Mouse (Mus musculus): ENCODE measurements around the gene Tacr1.
"Not testable (repeated sequence)": the region's sequence is repeated elsewhere in the genome, so short reads cannot be mapped to it uniquely, and the experiment has no call there.

Tacr1 gene

GRCm38 (mm10) chr6:82401595-82402451, at the start of gene Tacr1:
Tacr1 (plus strand) TSS chr6:82402334.
- DNase-seq = peak; percentile 25

- DNase-seq = no peak
Observed at GRCm38 (mm10) chr6:82376144-82376543, 26.0 kb upstream of the Tacr1 start.

GRCm38 (mm10) chr6:82383556-82383955, 18.6 kb upstream of the Tacr1 start:
- DNase-seq = no peak

GRCm38 (mm10) chr6:82402501-82403495, 664 bp downstream of the Tacr1 start:
- DNase-seq = peak; percentile 39

GRCm38 (mm10) chr6:82418367-82418766, 16.2 kb downstream of the Tacr1 start:
- DNase-seq = peak; percentile 7

- no peak for DNase-seq
Observed at GRCm38 (mm10) chr6:82420222-82420621, 18.1 kb downstream of the Tacr1 start.

- no peak for DNase-seq
Observed at GRCm38 (mm10) chr6:82428890-82429289, 26.8 kb downstream of the Tacr1 start.

- DNase-seq = no peak
Observed at GRCm38 (mm10) chr6:82429766-82430165, 27.6 kb downstream of the Tacr1 start.

- no peak for DNase-seq
Observed at GRCm38 (mm10) chr6:82437174-82437573, 35.0 kb downstream of the Tacr1 start.

- not testable (repeated sequence) for DNase-seq
Observed at GRCm38 (mm10) chr6:82452206-82453095, 50.3 kb downstream of the Tacr1 start.

- peak; percentile 22 for DNase-seq
Observed at GRCm38 (mm10) chr6:82455245-82455644, 53.1 kb downstream of the Tacr1 start.

GRCm38 (mm10) chr6:82457163-82457763, 55.1 kb downstream of the Tacr1 start:
- DNase-seq = no peak

GRCm38 (mm10) chr6:82458762-82459389, 56.7 kb downstream of the Tacr1 start:
- DNase-seq = peak; percentile 10

GRCm38 (mm10) chr6:82463171-82463570, 61.0 kb downstream of the Tacr1 start:
- DNase-seq = no peak

GRCm38 (mm10) chr6:82474477-82474876, 72.3 kb downstream of the Tacr1 start:
- DNase-seq = no peak

GRCm38 (mm10) chr6:82483842-82484241, 81.7 kb downstream of the Tacr1 start:
- DNase-seq = no peak

GRCm38 (mm10) chr6:82494481-82494880, 92.3 kb downstream of the Tacr1 start:
- DNase-seq = no peak

- DNase-seq = no peak
Observed at GRCm38 (mm10) chr6:82510843-82511416, 108.8 kb downstream of the Tacr1 start.

GRCm38 (mm10) chr6:82519626-82520025, 117.5 kb downstream of the Tacr1 start:
- no peak for DNase-seq

GRCm38 (mm10) chr6:82522567-82522966, 120.4 kb downstream of the Tacr1 start:
- no peak for DNase-seq
